Mouse (Mus musculus) heart, embryonic 12.5 days (tissue): Measurements from ENCODE around the gene Rpl18a. TPM values are rescaled to one million over a fixed set of nuclear protein-coding genes. Genes with fewer than 3 reads are reported as not detected.
"Not testable (repeated sequence)": the region's sequence is repeated elsewhere in the genome, so short reads cannot be mapped to it uniquely, and the experiment has no call there.

Experiments used
- ATAC-seq: fragments of 200-750 bp; cut with Nextera tagmentation; 2 replicates; pipeline ENCODE4 v1.8.0; 2017; ENCODE audit warnings: moderate TSS enrichment, moderate library complexity; ENCODE audit not compliant: insufficient number of reproducible peaks, low FRiP score
- H3K27ac ChIP-seq: fragments of 300-500 bp; sonication (generic); 2 replicates; pipeline ENCODE4 v1.5.1; 2016; ENCODE audit warnings: mild to moderate bottlenecking, moderate library complexity; ENCODE audit not compliant: poor library complexity, severe bottlenecking
- H3K27me3 ChIP-seq: fragments of 300-500 bp; sonication (generic); replicated peaks from 2 replicates; pipeline ENCODE4 v1.6.1; 2016; ENCODE audit warnings: mild to moderate bottlenecking, moderate library complexity
- H3K36me3 ChIP-seq: fragments of 300-500 bp; sonication (generic); 2 replicates; pipeline ENCODE4 v1.6.1; 2016; ENCODE audit warnings: mild to moderate bottlenecking, moderate library complexity
- H3K4me1 ChIP-seq: fragments of 300-500 bp; sonication (generic); replicated peaks from 2 replicates; pipeline ENCODE4 v1.6.1; 2016; ENCODE audit warnings: mild to moderate bottlenecking
- H3K4me2 ChIP-seq: fragments of 300-500 bp; sonication (generic); 2 replicates; pipeline ENCODE4 v1.6.1; 2016; ENCODE audit warnings: mild to moderate bottlenecking, moderate library complexity
- H3K4me3 ChIP-seq: fragments of 300-500 bp; sonication (generic); 2 replicates; pipeline ENCODE4 v1.5.1; 2016; ENCODE audit warnings: mild to moderate bottlenecking
- H3K9ac ChIP-seq: fragments of 300-500 bp; sonication (generic); 2 replicates; pipeline ENCODE4 v1.6.1; 2016; ENCODE audit warnings: mild to moderate bottlenecking, moderate library complexity
- H3K9me3 ChIP-seq: fragments of 300-500 bp; sonication (generic); replicated peaks from 2 replicates; pipeline ENCODE4 v1.6.1; 2016; ENCODE audit warnings: mild to moderate bottlenecking, moderate library complexity
- WGBS: fragments of 180-500 bp; shearing (Covaris S2); methylation state at CpG from one replicate; pipeline ENCODE4 v1.1.7; 2016; 5-methylcytosine and 5-hydroxymethylcytosine counted together
- polyA plus RNA-seq: library from polyadenylated mRNA; unstranded; fragments of >200 nt; fragmentation: Nextera tagmentation; extraction: Ambion mirVana; gene quantifications from 2 replicates; pipeline ENCODE4 v1.2.1, GENCODE M21; 2016

Gene Rpl18a
- polyA plus RNA-seq, 1 experiment from 2014 or later, result 2,528 TPM

- H3K9ac ChIP-seq, result no peak overlapping the region
- peaks cover 20% of the 10 kb centered on the region for H3K27me3 ChIP-seq
- no peaks in the 10 kb centered on the region for H3K9me3 ChIP-seq
- 42% methylated on average over 4 of the region's 4 CpGs for WGBS
- no peak overlapping the region for H3K27ac ChIP-seq
- H3K4me3 ChIP-seq, result no peak overlapping the region
- H3K4me1 ChIP-seq, result peaks cover 27% of the 10 kb centered on the region
- ATAC-seq, result no peak
- H3K36me3 ChIP-seq, result no peaks in the 10 kb centered on the region
- no peak overlapping the region for H3K4me2 ChIP-seq
These were observed 5.9 kb upstream of the Rpl18a start for GRCm38 (mm10) chr8:70903112-70903511.

GRCm38 (mm10) chr8:70902211-70902610 is 5.0 kb upstream of the Rpl18a start:
- H3K4me2 ChIP-seq, result no peak overlapping the region
- H3K27ac ChIP-seq, result no peak overlapping the region
- H3K4me3 ChIP-seq, result no peak overlapping the region
- H3K9me3 ChIP-seq, result no peaks in the 10 kb centered on the region
- ATAC-seq, result no peak
- H3K9ac ChIP-seq, result no peak overlapping the region
- no peaks in the 10 kb centered on the region for H3K36me3 ChIP-seq
- H3K4me1 ChIP-seq, result peaks cover 19% of the 10 kb centered on the region
- peaks cover 20% of the 10 kb centered on the region for H3K27me3 ChIP-seq
- WGBS, result 40% methylated on average over 5 of the region's 5 CpGs

- no peak for ATAC-seq
- H3K9me3 ChIP-seq, result no peaks in the 10 kb centered on the region
- H3K9ac ChIP-seq, result no peak overlapping the region
- H3K4me3 ChIP-seq, result no peak overlapping the region
- H3K27ac ChIP-seq, result no peak overlapping the region
- H3K27me3 ChIP-seq, result peaks cover 20% of the 10 kb centered on the region
- H3K4me1 ChIP-seq, result peaks cover 16% of the 10 kb centered on the region
- WGBS, result 77% methylated on average over 2 of the region's 2 CpGs
- H3K4me2 ChIP-seq, result no peak overlapping the region
- peaks cover under 1% of the 10 kb centered on the region for H3K36me3 ChIP-seq
These were observed 3.7 kb upstream of the Rpl18a start for GRCm38 (mm10) chr8:70900872-70901387.

- H3K4me3 ChIP-seq, result no peak overlapping the region
- WGBS, result 74% methylated on average over 2 of the region's 2 CpGs
- peaks cover 18% of the 10 kb centered on the region for H3K36me3 ChIP-seq
- no peak overlapping the region for H3K9ac ChIP-seq
- no peak for ATAC-seq
- H3K27ac ChIP-seq, result no peak overlapping the region
- H3K27me3 ChIP-seq, result peaks cover 18% of the 10 kb centered on the region
- H3K9me3 ChIP-seq, result no peaks in the 10 kb centered on the region
- H3K4me1 ChIP-seq, result peaks cover 19% of the 10 kb centered on the region
- H3K4me2 ChIP-seq, result no peak overlapping the region
These were observed 2.0 kb upstream of the Rpl18a start for GRCm38 (mm10) chr8:70899226-70899625.

GRCm38 (mm10) chr8:70898661-70899198 is 1.5 kb upstream of the Rpl18a start:
- Histone ChIP-seq H3K4me1 (peaks cover 19% of the 10 kb centered on the region), H3K27ac (no peak overlapping the region)
- 31% methylated on average over 2 of the region's 2 CpGs for WGBS

GRCm38 (mm10) chr8:70897681-70898413 is 635 bp upstream of the Rpl18a start:
- Histone ChIP-seq H3K4me3 (peak overlapping the region; percentile 86), H3K9me3 (no peaks in the 10 kb centered on the region), H3K9ac (peak overlapping the region; percentile 97), H3K27ac (peak overlapping the region; percentile 73), H3K4me2 (peak overlapping the region; percentile 78), H3K27me3 (peaks cover 19% of the 10 kb centered on the region), H3K4me1 (peaks cover 24% of the 10 kb centered on the region), H3K36me3 (peaks cover 27% of the 10 kb centered on the region)
- WGBS, result under 1% methylated on average over 20 of the region's 20 CpGs
- peak; percentile 44 for ATAC-seq

More at GRCm38 (mm10) chr8:70898661-70899198, 1.5 kb upstream of the Rpl18a start:
- Histone ChIP-seq H3K27me3 (peaks cover 18% of the 10 kb centered on the region), H3K36me3 (peaks cover 23% of the 10 kb centered on the region), H3K9me3 (no peaks in the 10 kb centered on the region), H3K4me3 (no peak overlapping the region), H3K4me2 (no peak overlapping the region), H3K9ac (peak overlapping the region; percentile 97; the same call in 1 of the 2 replicates)
- no peak for ATAC-seq

- no peaks in the 10 kb centered on the region for H3K9me3 ChIP-seq
- peaks cover 35% of the 10 kb centered on the region for H3K4me1 ChIP-seq
- H3K27me3 ChIP-seq, result peaks cover 28% of the 10 kb centered on the region
- WGBS, result 2% methylated on average over 25 of the region's 25 CpGs
- peak overlapping the region; percentile 57 for H3K27ac ChIP-seq
- peak overlapping the region; percentile 97 for H3K9ac ChIP-seq
- H3K36me3 ChIP-seq, result peaks cover 27% of the 10 kb centered on the region
- H3K4me3 ChIP-seq, result peak overlapping the region; percentile 86
- H3K4me2 ChIP-seq, result peak overlapping the region; percentile 96
- ATAC-seq, result no peak
These were observed 744 bp downstream of the Rpl18a start for GRCm38 (mm10) chr8:70896316-70897020.

GRCm38 (mm10) chr8:70895571-70896259 is 1.5 kb downstream of the Rpl18a start:
- H3K4me1 ChIP-seq, result peaks cover 35% of the 10 kb centered on the region
- peak overlapping the region; percentile 86 for H3K4me3 ChIP-seq
- H3K36me3 ChIP-seq, result peaks cover 27% of the 10 kb centered on the region
- H3K4me2 ChIP-seq, result peak overlapping the region; percentile 96
- H3K9me3 ChIP-seq, H3K27ac ChIP-seq, ATAC-seq: not testable (repeated sequence)
- 87% methylated on average over 24 of the region's 24 CpGs for WGBS
- H3K9ac ChIP-seq, result peak overlapping the region; percentile 97; the same call in 1 of the 2 replicates
- H3K27me3 ChIP-seq, result peaks cover 35% of the 10 kb centered on the region

GRCm38 (mm10) chr8:70894771-70895545 is 2.3 kb downstream of the Rpl18a start:
- H3K27ac ChIP-seq, result no peak overlapping the region
- no peak for ATAC-seq
- 91% methylated on average over 8 of the region's 8 CpGs for WGBS
- no peak overlapping the region for H3K4me3 ChIP-seq
- H3K27me3 ChIP-seq, result peaks cover 43% of the 10 kb centered on the region
- H3K4me1 ChIP-seq, result peaks cover 35% of the 10 kb centered on the region
- no peak overlapping the region for H3K4me2 ChIP-seq
- H3K9me3 ChIP-seq, result peaks cover 4% of the 10 kb centered on the region; the same call in 1 of the 2 replicates
- no peak overlapping the region for H3K9ac ChIP-seq
- H3K36me3 ChIP-seq, result peaks cover 27% of the 10 kb centered on the region

GRCm38 (mm10) chr8:70894385-70894720 is 2.9 kb downstream of the Rpl18a start:
- Histone ChIP-seq H3K4me2 (no peak overlapping the region), H3K36me3 (peaks cover 27% of the 10 kb centered on the region), H3K9me3 (peaks cover 4% of the 10 kb centered on the region; the same call in 1 of the 2 replicates), H3K4me1 (peaks cover 35% of the 10 kb centered on the region), H3K27ac (no peak overlapping the region), H3K4me3 (no peak overlapping the region), H3K27me3 (peaks cover 49% of the 10 kb centered on the region), H3K9ac (no peak overlapping the region)
- ATAC-seq, result no peak
- WGBS, result 63% methylated on average over 2 of the region's 2 CpGs
